Mouse (Mus musculus) neural tube, embryonic 12.5 days (tissue): ENCODE results near the gene Fam219a. TPM values are rescaled to one million over a fixed set of nuclear protein-coding genes. Genes with fewer than 3 reads are reported as not detected.

Experiments used
- ATAC-seq: fragments of 200-750 bp; cut with Nextera tagmentation; 2 replicates; pipeline ENCODE4 v1.8.0; 2017; ENCODE audit warnings: low read depth, mild to moderate bottlenecking, moderate TSS enrichment, moderate library complexity; ENCODE audit not compliant: low FRiP score
- H3K27ac ChIP-seq: fragments of 300-500 bp; sonication (generic); 2 replicates; pipeline ENCODE4 v1.5.1; 2016
- H3K27me3 ChIP-seq: fragments of 300-500 bp; sonication (generic); replicated peaks from 2 replicates; pipeline ENCODE4 v1.6.1; 2016; ENCODE audit warnings: mild to moderate bottlenecking
- H3K36me3 ChIP-seq: fragments of 300-500 bp; sonication (generic); 2 replicates; pipeline ENCODE4 v1.6.1; 2016; ENCODE audit warnings: mild to moderate bottlenecking
- H3K4me1 ChIP-seq: fragments of 300-500 bp; sonication (generic); 2 replicates; pipeline ENCODE4 v1.6.1; 2016
- H3K4me2 ChIP-seq: fragments of 300-500 bp; sonication (generic); replicated peaks from 2 replicates; pipeline ENCODE4 v1.6.1; 2016; ENCODE audit warnings: mild to moderate bottlenecking
- H3K4me3 ChIP-seq: fragments of 300-500 bp; sonication (generic); 2 replicates; pipeline ENCODE4 v1.5.1; 2016
- H3K9ac ChIP-seq: fragments of 300-500 bp; sonication (generic); 2 replicates; pipeline ENCODE4 v1.6.1; 2016; ENCODE audit warnings: mild to moderate bottlenecking
- H3K9me3 ChIP-seq: fragments of 300-500 bp; sonication (generic); 2 replicates; pipeline ENCODE4 v1.6.1; 2016; ENCODE audit warnings: mild to moderate bottlenecking
- WGBS: fragments of 180-500 bp; shearing (Covaris S2); methylation state at CpG from one replicate; pipeline ENCODE4 v1.1.7; 2016; 5-methylcytosine and 5-hydroxymethylcytosine counted together
- polyA plus RNA-seq: library from polyadenylated mRNA; unstranded; fragments of >200 nt; fragmentation: Nextera tagmentation; extraction: Ambion mirVana; gene quantifications from 2 replicates; pipeline ENCODE4 v1.2.1, GENCODE M21; 2016

Gene Fam219a
- polyA plus RNA-seq, 1 experiment from 2014 or later: 17.4 TPM

GRCm38 (mm10) chr4:41575914-41576313, 6.6 kb upstream of the Fam219a start:
- peak; percentile 81 for ATAC-seq
- peaks cover 4% of the 10 kb centered on the region; the same call in 1 of the 2 replicates for H3K27me3 ChIP-seq
- H3K9me3 ChIP-seq: no peaks in the 10 kb centered on the region
- H3K27ac ChIP-seq: no peak overlapping the region
- H3K4me1 ChIP-seq: peaks cover 30% of the 10 kb centered on the region
- peak overlapping the region; percentile 20; the same call in 1 of the 2 replicates for H3K4me2 ChIP-seq
- H3K9ac ChIP-seq: no peak overlapping the region
- no peaks in the 10 kb centered on the region for H3K36me3 ChIP-seq
- H3K4me3 ChIP-seq: no peak overlapping the region
- WGBS: 16% methylated on average over 6 of the region's 6 CpGs

DNA sequence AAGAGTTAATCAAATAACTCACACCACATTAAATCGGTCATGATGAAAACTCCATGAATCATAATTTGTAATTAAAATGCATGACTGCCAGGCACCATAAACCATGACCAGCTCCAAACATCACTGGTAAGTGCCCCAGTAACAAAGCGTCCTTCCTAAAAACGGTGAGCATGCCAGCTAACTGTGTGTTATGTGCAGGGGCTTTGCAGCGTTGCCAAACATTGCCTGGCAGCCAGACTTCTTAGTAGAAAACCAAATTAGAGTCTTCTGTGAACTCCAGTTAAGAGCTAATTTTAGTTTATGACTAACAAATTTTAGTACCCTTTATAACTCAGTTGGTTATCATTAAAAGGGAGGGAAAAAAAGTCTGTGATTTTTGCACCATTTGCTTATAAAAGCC, 4.2 kb upstream of the Fam219a start:
- WGBS: 60% methylated on average over 4 of the region's 4 CpGs
- Histone ChIP-seq H3K4me1 (peaks cover 25% of the 10 kb centered on the region), H3K27me3 (peaks cover 4% of the 10 kb centered on the region; the same call in 1 of the 2 replicates), H3K9ac (0 out of 2 replicates have a peak overlapping the region, but pooled peaks have one; percentile 1), H3K4me3 (no peak overlapping the region), H3K36me3 (no peaks in the 10 kb centered on the region), H3K9me3 (no peaks in the 10 kb centered on the region), H3K27ac (no peak overlapping the region), H3K4me2 (no peak overlapping the region)
- ATAC-seq: no peak

GRCm38 (mm10) chr4:41571490-41571889, 2.2 kb upstream of the Fam219a start:
- Histone ChIP-seq H3K9ac (no peak overlapping the region), H3K27me3 (peaks cover 4% of the 10 kb centered on the region; the same call in 1 of the 2 replicates), H3K36me3 (no peaks in the 10 kb centered on the region), H3K4me3 (no peak overlapping the region), H3K4me1 (peaks cover 23% of the 10 kb centered on the region), H3K27ac (no peak overlapping the region), H3K4me2 (no peak overlapping the region), H3K9me3 (no peaks in the 10 kb centered on the region)
- ATAC-seq: no peak
- WGBS: 26% methylated on average over 5 of the region's 5 CpGs

GRCm38 (mm10) chr4:41568682-41569410, 492 bp downstream of the Fam219a start:
- H3K4me1 ChIP-seq: peaks cover 22% of the 10 kb centered on the region
- WGBS: under 1% methylated on average over 58 of the region's 58 CpGs
- ATAC-seq: peak; percentile 83
- H3K9me3 ChIP-seq: no peaks in the 10 kb centered on the region
- H3K27me3 ChIP-seq: peaks cover 4% of the 10 kb centered on the region; the same call in 1 of the 2 replicates
- peak overlapping the region; percentile 74 for H3K4me2 ChIP-seq
- H3K9ac ChIP-seq: peak overlapping the region; percentile 80
- H3K36me3 ChIP-seq: no peaks in the 10 kb centered on the region; the same call in 1 of the 2 replicates
- peak overlapping the region; percentile 70 for H3K4me3 ChIP-seq
- H3K27ac ChIP-seq: peak overlapping the region; percentile 78

GRCm38 (mm10) chr4:41568239-41568638, 1.1 kb downstream of the Fam219a start:
- peak overlapping the region; percentile 74 for H3K4me2 ChIP-seq
- peak overlapping the region; percentile 80 for H3K9ac ChIP-seq
- H3K36me3 ChIP-seq: peaks cover 5% of the 10 kb centered on the region; the same call in 1 of the 2 replicates
- peaks cover 4% of the 10 kb centered on the region; the same call in 1 of the 2 replicates for H3K27me3 ChIP-seq
- H3K4me3 ChIP-seq: peak overlapping the region; percentile 70
- H3K9me3 ChIP-seq: no peaks in the 10 kb centered on the region
- 0 out of 2 replicates have a peak, but pooled peaks have one; percentile 3 for ATAC-seq
- peaks cover 22% of the 10 kb centered on the region for H3K4me1 ChIP-seq
- H3K27ac ChIP-seq: peak overlapping the region; percentile 78
- WGBS: 4% methylated on average over 19 of the region's 19 CpGs

DNA sequence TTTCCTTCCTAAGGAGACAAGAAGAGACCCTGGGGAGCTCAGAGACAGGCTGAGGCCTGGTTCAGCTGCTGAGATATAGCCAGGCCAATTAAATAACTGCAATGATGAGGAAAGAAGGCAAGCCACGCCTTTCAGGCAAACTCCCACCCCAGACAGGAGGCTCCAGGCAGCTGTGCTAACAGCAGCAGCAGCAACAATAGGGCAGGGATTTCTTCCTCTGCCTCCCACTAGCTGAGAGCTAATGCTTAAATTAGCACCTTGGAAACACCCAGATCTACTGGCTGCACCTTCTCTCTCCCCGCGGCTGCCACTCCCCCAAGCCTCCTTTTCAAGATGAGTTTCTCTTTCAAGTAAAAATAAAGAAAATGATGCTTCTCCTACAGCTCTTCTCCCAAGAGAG, 3.2 kb downstream of the Fam219a start:
- no peak overlapping the region for H3K9ac ChIP-seq
- peak overlapping the region; percentile 20; the same call in 1 of the 2 replicates for H3K4me2 ChIP-seq
- H3K4me1 ChIP-seq: peaks cover 22% of the 10 kb centered on the region
- peaks cover 7% of the 10 kb centered on the region; the same call in 1 of the 2 replicates for H3K36me3 ChIP-seq
- no peaks in the 10 kb centered on the region for H3K9me3 ChIP-seq
- WGBS: 20% methylated on average over 3 of the region's 3 CpGs
- ATAC-seq: no peak
- H3K4me3 ChIP-seq: no peak overlapping the region
- no peaks in the 10 kb centered on the region for H3K27me3 ChIP-seq
- H3K27ac ChIP-seq: no peak overlapping the region

- Histone ChIP-seq H3K4me3 (no peak overlapping the region), H3K36me3 (peaks cover 7% of the 10 kb centered on the region; the same call in 1 of the 2 replicates), H3K9ac (no peak overlapping the region), H3K4me1 (peaks cover 20% of the 10 kb centered on the region), H3K27ac (no peak overlapping the region), H3K4me2 (no peak overlapping the region), H3K27me3 (no peaks in the 10 kb centered on the region), H3K9me3 (no peaks in the 10 kb centered on the region)
- 86% methylated on average over 5 of the region's 5 CpGs for WGBS
- no peak for ATAC-seq
These were observed 6.0 kb downstream of the Fam219a start for GRCm38 (mm10) chr4:41563297-41563696.

DNA sequence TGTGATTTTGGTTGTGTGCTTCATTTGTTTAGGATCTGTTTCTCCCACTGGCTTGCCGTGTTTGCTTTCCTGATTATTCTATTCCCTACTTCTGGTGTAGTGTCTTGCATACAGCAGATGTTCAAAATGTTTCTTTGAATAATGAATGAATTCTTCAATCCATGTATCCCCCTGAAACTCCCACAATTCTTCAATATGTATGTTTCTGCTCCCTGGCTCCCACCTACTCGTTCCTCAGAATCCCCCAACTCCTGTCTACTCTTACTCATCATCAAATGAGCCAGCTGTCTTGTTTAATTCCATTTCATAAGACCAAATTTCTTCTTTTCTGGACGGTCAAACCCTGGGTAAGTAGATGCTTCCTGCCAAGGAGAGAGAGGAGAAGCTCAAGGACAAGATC, 12.2 kb downstream of the Fam219a start:
- Histone ChIP-seq H3K36me3 (no peaks in the 10 kb centered on the region), H3K4me3 (no peak overlapping the region), H3K9ac (no peak overlapping the region), H3K9me3 (no peaks in the 10 kb centered on the region), H3K4me2 (no peak overlapping the region; the same call in 1 of the 2 replicates), H3K27ac (no peak overlapping the region), H3K4me1 (peaks cover 28% of the 10 kb centered on the region), H3K27me3 (no peaks in the 10 kb centered on the region)
- ATAC-seq: no peak
- 75% methylated on average over 3 of the region's 3 CpGs for WGBS

DNA sequence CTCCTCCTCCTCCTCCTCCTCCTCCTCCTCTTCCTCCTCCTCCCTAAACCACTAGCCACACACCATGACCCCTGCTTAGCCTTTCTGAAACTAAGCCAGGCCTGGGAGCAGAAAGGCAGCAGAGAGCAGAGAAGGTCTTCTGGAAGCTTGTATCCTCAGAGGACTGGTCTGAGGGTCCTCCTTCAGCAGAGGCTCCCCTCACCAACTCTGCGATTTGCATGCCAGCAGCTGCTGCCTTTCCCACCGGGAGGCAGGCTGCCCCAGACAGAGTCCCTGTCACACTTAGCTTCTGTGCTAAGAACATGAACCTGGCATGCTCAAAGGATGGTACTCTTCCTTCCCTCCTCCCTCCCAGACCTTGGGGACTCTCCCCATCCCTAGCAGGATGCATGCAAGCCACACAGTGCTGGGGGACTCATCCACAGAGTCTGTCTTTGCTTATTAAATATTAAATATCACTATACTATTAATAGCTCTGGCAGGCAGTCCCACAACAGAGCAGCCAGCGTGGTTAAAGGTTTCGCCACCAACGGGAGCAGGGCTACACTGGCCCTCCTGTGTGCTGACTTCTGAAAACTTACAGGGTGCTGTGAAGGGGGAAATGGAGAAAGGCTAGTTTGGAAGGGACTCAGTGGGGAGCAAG, 12.9 kb downstream of the Fam219a start:
- Histone ChIP-seq H3K4me1 (peaks cover 28% of the 10 kb centered on the region), H3K27me3 (no peaks in the 10 kb centered on the region), H3K9ac (no peak overlapping the region), H3K36me3 (no peaks in the 10 kb centered on the region), H3K27ac (no peak overlapping the region), H3K9me3 (no peaks in the 10 kb centered on the region), H3K4me2 (no peak overlapping the region; the same call in 1 of the 2 replicates), H3K4me3 (no peak overlapping the region)
- 61% methylated on average over 5 of the region's 5 CpGs for WGBS
- ATAC-seq: no peak

DNA sequence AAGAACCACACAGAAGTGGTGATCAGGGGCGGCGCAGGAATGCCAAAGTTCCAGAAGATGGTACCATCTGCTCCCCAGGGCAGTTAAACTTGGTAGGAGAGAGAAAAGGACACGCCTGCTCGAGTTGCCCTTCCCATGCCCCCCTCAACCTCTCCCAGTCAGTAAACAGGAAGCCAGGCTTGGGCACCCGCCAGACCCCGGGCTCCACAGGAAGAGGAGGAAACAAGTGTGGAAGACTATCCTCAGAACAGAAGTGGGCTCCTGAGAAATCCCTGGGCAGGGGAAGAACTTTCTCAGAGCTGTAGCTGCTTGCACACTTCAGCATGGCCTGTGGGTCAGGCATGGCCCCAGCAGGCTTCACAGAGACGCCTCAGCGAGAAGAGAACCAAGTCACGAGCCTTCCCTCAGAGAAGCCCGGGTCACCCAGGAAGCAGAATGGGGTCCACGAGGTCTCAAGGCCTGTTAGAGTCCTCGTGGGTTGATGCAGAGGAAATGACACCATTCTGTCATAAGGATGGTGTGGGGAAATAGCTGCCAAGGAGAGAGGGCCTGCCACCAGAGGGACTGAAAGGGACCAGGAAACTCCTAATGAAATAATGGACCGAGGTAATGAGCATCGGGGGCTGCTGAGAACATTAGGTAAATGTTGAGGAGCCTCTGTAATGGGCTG, 14.2 kb downstream of the Fam219a start:
- Histone ChIP-seq H3K4me3 (no peak overlapping the region), H3K9me3 (no peaks in the 10 kb centered on the region), H3K4me2 (no peak overlapping the region), H3K4me1 (peaks cover 28% of the 10 kb centered on the region), H3K36me3 (no peaks in the 10 kb centered on the region), H3K27me3 (no peaks in the 10 kb centered on the region), H3K9ac (no peak overlapping the region), H3K27ac (no peak overlapping the region)
- ATAC-seq: no peak
- 78% methylated on average over 14 of the region's 14 CpGs for WGBS

- no peak for ATAC-seq
- no peaks in the 10 kb centered on the region for H3K27me3 ChIP-seq
- H3K36me3 ChIP-seq: no peaks in the 10 kb centered on the region
- no peak overlapping the region for H3K27ac ChIP-seq
- no peaks in the 10 kb centered on the region for H3K9me3 ChIP-seq
- no peak overlapping the region for H3K4me3 ChIP-seq
- WGBS: 79% methylated on average over 11 of the region's 11 CpGs
- H3K9ac ChIP-seq: no peak overlapping the region
- no peak overlapping the region for H3K4me2 ChIP-seq
- peaks cover 28% of the 10 kb centered on the region for H3K4me1 ChIP-seq
These were observed 16.2 kb downstream of the Fam219a start for GRCm38 (mm10) chr4:41553116-41553515.

DNA sequence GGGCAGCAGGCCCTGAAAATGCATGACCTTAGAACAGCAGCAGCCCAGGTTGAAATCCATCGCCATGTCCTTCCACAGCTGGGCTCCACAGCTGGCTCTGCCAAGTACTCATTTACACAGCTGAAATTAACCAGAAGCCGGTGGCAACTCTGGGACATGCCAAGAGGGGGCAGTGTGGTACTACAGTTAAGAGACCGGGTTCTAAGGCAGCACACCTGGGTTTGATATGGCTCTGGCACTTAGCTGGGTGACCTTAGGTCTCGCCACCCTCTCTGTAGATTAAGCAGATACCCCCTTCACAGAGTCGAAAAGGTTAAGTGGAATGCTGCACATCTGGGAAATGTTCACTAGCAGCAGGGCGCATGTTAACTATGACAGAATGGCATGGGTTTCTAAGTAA, 16.8 kb downstream of the Fam219a start:
- Histone ChIP-seq H3K36me3 (no peaks in the 10 kb centered on the region), H3K27me3 (no peaks in the 10 kb centered on the region), H3K4me3 (no peak overlapping the region), H3K9ac (no peak overlapping the region), H3K9me3 (no peaks in the 10 kb centered on the region), H3K4me1 (peaks cover 28% of the 10 kb centered on the region), H3K4me2 (no peak overlapping the region), H3K27ac (no peak overlapping the region)
- ATAC-seq: peak; percentile 44; the same call in 1 of the 2 replicates
- 40% methylated on average over 6 of the region's 6 CpGs for WGBS
